Mouse (Mus musculus) midbrain, postnatal 0 days (tissue): ENCODE data around the gene Pdcd6. TPM values are rescaled to one million over a fixed set of nuclear protein-coding genes. Genes with fewer than 3 reads are reported as not detected.
A peak's percentile ranks its signal among the peaks of the same experiment; 100 is the strongest.

Source experiments
- ATAC-seq: fragments of 200-750 bp; cut with Nextera tagmentation; 2 replicates; pipeline ENCODE4 v1.8.0; 2017; ENCODE audit warnings: moderate number of reproducible peaks, mild to moderate bottlenecking, moderate TSS enrichment, moderate library complexity; ENCODE audit not compliant: low FRiP score
- DNase-seq: peaks from one replicate; pipeline ENCODE4 v3.0.0-alpha.2; 2015; ENCODE audit warnings: low spot score
- H3K27ac ChIP-seq: fragments of 300-500 bp; sonication (generic); 2 replicates; pipeline ENCODE4 v1.5.1; 2014; ENCODE audit warnings: low read depth, mild to moderate bottlenecking, low read length, mixed read lengths
- H3K27me3 ChIP-seq: fragments of 300-500 bp; sonication (generic); 2 replicates; pipeline ENCODE4 v1.6.1; 2014; ENCODE audit warnings: low read length, control low read depth, mixed read lengths; ENCODE audit not compliant: insufficient read depth
- H3K36me3 ChIP-seq: fragments of 300-500 bp; sonication (generic); 2 replicates; pipeline ENCODE4 v1.6.1; 2014; ENCODE audit warnings: low read length, control low read depth, mixed read lengths; ENCODE audit not compliant: insufficient read depth
- H3K4me1 ChIP-seq: fragments of 300-500 bp; sonication (generic); 2 replicates; pipeline ENCODE4 v1.6.1; 2014; ENCODE audit warnings: mild to moderate bottlenecking, control low read depth, antibody characterized with exemption, low read length, mixed read lengths; ENCODE audit not compliant: insufficient read depth
- H3K4me2 ChIP-seq: fragments of 300-500 bp; sonication (generic); 2 replicates; pipeline ENCODE4 v1.6.1; 2014; ENCODE audit warnings: low read depth, mild to moderate bottlenecking, low read length, mixed read lengths; ENCODE audit not compliant: poor library complexity, severe bottlenecking
- H3K4me3 ChIP-seq: fragments of 300-500 bp; sonication (generic); 2 replicates; pipeline ENCODE4 v1.5.1; 2014; ENCODE audit warnings: low read depth, mild to moderate bottlenecking, low read length, moderate library complexity
- H3K9ac ChIP-seq: fragments of 300-500 bp; sonication (generic); replicated peaks from 2 replicates; pipeline ENCODE4 v1.6.1; 2014; ENCODE audit warnings: mild to moderate bottlenecking, low read length, moderate library complexity, mixed read lengths; ENCODE audit not compliant: poor library complexity, severe bottlenecking
- H3K9me3 ChIP-seq: fragments of 300-500 bp; sonication (generic); 2 replicates; pipeline ENCODE4 v1.6.1; 2016; ENCODE audit warnings: low read length, control low read depth
- CTCF ChIP-seq: IDR thresholded peaks from 2 replicates; pipeline ENCODE4 v1.5.1; 2016; ENCODE audit warnings: antibody characterized with exemption, mild to moderate bottlenecking
- WGBS: fragments of 180-500 bp; shearing (Covaris S2); extraction: QIAGEN DNeasy Blood & Tissue Kit; methylation state at CpG from one replicate; pipeline ENCODE4 v1.1.7; 2014; 5-methylcytosine and 5-hydroxymethylcytosine counted together
- polyA plus RNA-seq: library from polyadenylated mRNA; unstranded; fragments of >200 nt; fragmentation: Nextera tagmentation; extraction: Ambion mirVana; gene quantifications from 2 replicates; pipeline ENCODE4 v1.2.1, GENCODE M21; 2015
- total RNA-seq: library from RNA; depleted of rRNA; stranded (reverse); fragments of >200 nt; gene quantifications from 2 replicates; pipeline ENCODE4 v1.2.3, GENCODE M21; 2014

Pdcd6 gene
- total and polyA plus RNA-seq, 2 experiments from 2014 or later, result 107 to 117 TPM

- peak; percentile 97 for DNase-seq
Observed at GRCm38 (mm10) chr13:74349566-74350434, 32.4 kb upstream of the Pdcd6 start, which contains the start of the genes Sdha and Ccdc127. Gene Sdha (minus strand): TSS chr13:74350280. Gene Ccdc127 (plus strand): TSS chr13:74350309.

GRCm38 (mm10) chr13:74341036-74341435 is 23.7 kb upstream of the Pdcd6 start:
- H3K4me3 ChIP-seq, result no peak overlapping the region
- DNase-seq, result peak; percentile 66
- whole genome bisulfite sequencing, result 48% methylated on average over 3 of the region's 3 CpGs
- no peak overlapping the region for H3K27ac ChIP-seq
- H3K36me3 ChIP-seq, result peaks cover 49% of the 10 kb centered on the region
- peak; percentile 60; the same call in 1 of the 2 replicates for ATAC-seq
- peak; percentile 84 for TF ChIP-seq CTCF
- H3K4me2 ChIP-seq, result no peak overlapping the region
- no peak overlapping the region for H3K9ac ChIP-seq
- H3K27me3 ChIP-seq, result no peaks in the 10 kb centered on the region
- no peaks in the 10 kb centered on the region for H3K9me3 ChIP-seq
- no peaks in the 10 kb centered on the region for H3K4me1 ChIP-seq

More at GRCm38 (mm10) chr13:74349566-74350434, 32.4 kb upstream of the Pdcd6 start, which contains the start of the genes Sdha and Ccdc127:
- peak within 1 kb of the TSS; percentile 67 for H3K4me2 ChIP-seq
- H3K27ac ChIP-seq, result peak within 1 kb of the TSS; percentile 78
- WGBS, result 2% methylated on average over 57 of the region's 57 CpGs
- peak within 1 kb of the TSS; percentile 76 for H3K9ac ChIP-seq
- H3K27me3 ChIP-seq, result no peaks in the 10 kb centered on the region
- no peaks in the 10 kb centered on the region for H3K9me3 ChIP-seq
- peaks cover 4% of the 10 kb centered on the region for H3K36me3 ChIP-seq
- peak; percentile 98 for ATAC-seq
- peak within 1 kb of the TSS; percentile 83 for H3K4me3 ChIP-seq
- H3K4me1 ChIP-seq, result peaks cover 10% of the 10 kb centered on the region
- peak; percentile 52 for TF ChIP-seq CTCF

GRCm38 (mm10) chr13:74329321-74329720 is 11.9 kb upstream of the Pdcd6 start:
- H3K36me3 ChIP-seq, result peaks cover 62% of the 10 kb centered on the region
- no peak for ATAC-seq

GRCm38 (mm10) chr13:74316789-74317169 is 601 bp downstream of the Pdcd6 start:
- peak overlapping the region; percentile 93 for H3K9ac ChIP-seq
- peak overlapping the region; percentile 94 for H3K4me3 ChIP-seq
- no peaks in the 10 kb centered on the region for H3K27me3 ChIP-seq
- ATAC-seq (peak; percentile 75; the same call in 1 of the 2 replicates), DNase-seq (no peak)
- WGBS, result 3% methylated on average over 15 of the region's 15 CpGs
- H3K36me3 ChIP-seq, result peaks cover 9% of the 10 kb centered on the region
- H3K27ac ChIP-seq, result peak overlapping the region; percentile 63
- H3K9me3 ChIP-seq, result no peaks in the 10 kb centered on the region
- TF ChIP-seq CTCF, result no peak
- peak overlapping the region; percentile 82 for H3K4me2 ChIP-seq
- H3K4me1 ChIP-seq, result peaks cover 4% of the 10 kb centered on the region; the same call in 1 of the 2 replicates

More at GRCm38 (mm10) chr13:74329321-74329720, 11.9 kb upstream of the Pdcd6 start:
- H3K4me3 ChIP-seq, result no peak overlapping the region
- H3K4me1 ChIP-seq, result no peaks in the 10 kb centered on the region
- no peaks in the 10 kb centered on the region for H3K27me3 ChIP-seq
- no peak overlapping the region for H3K4me2 ChIP-seq
- TF ChIP-seq CTCF, result no peak
- DNase-seq, result no peak
- no peaks in the 10 kb centered on the region for H3K9me3 ChIP-seq
- H3K27ac ChIP-seq, result no peak overlapping the region
- H3K9ac ChIP-seq, result no peak overlapping the region

GRCm38 (mm10) chr13:74316386-74316785 is 994 bp downstream of the Pdcd6 start:
- DNase-seq (no peak), ATAC-seq (no peak)
- H3K4me1 ChIP-seq, result peaks cover 4% of the 10 kb centered on the region; the same call in 1 of the 2 replicates
- no peaks in the 10 kb centered on the region for H3K27me3 ChIP-seq
- H3K4me2 ChIP-seq, result peak overlapping the region; percentile 82
- peak overlapping the region; percentile 94 for H3K4me3 ChIP-seq
- H3K9me3 ChIP-seq, result no peaks in the 10 kb centered on the region
- H3K36me3 ChIP-seq, result peaks cover 7% of the 10 kb centered on the region
- TF ChIP-seq CTCF, result no peak
- 44% methylated on average over 4 of the region's 4 CpGs for WGBS
- H3K27ac ChIP-seq, result peak overlapping the region; percentile 63
- H3K9ac ChIP-seq, result peak overlapping the region; percentile 93

GRCm38 (mm10) chr13:74314616-74315015 is 2.8 kb downstream of the Pdcd6 start:
- H3K4me2 ChIP-seq, result no peak overlapping the region
- ATAC-seq, result no peak
- peaks cover 4% of the 10 kb centered on the region; the same call in 1 of the 2 replicates for H3K4me1 ChIP-seq
- no peaks in the 10 kb centered on the region for H3K27me3 ChIP-seq
- no peaks in the 10 kb centered on the region for H3K9me3 ChIP-seq
- TF ChIP-seq CTCF, result no peak
- no peak overlapping the region for H3K9ac ChIP-seq
- no peak overlapping the region for H3K27ac ChIP-seq
- no peak overlapping the region for H3K4me3 ChIP-seq
- no peak for DNase-seq
- peaks cover 11% of the 10 kb centered on the region; the same call in 1 of the 2 replicates for H3K36me3 ChIP-seq
- 97% methylated on average over 3 of the region's 3 CpGs for WGBS
